Mouse (Mus musculus) CH12.LX (cell line): ENCODE data around the gene Tob1.

Experiments used
- BHLHE40 ChIP-seq: IDR thresholded peaks from 2 replicates; pipeline ENCODE4 v1.6.1; 2011; ENCODE audit warnings: mild to moderate bottlenecking, low read depth, low read length, improper control_type of control experiment
- CTCF ChIP-seq, 2 experiments: IDR thresholded peaks in 1 of 2; conservative IDR thresholded peaks in 1 of 2; 2 replicates each; pipeline ENCODE4 v1.5.1; 2011 to 2012; ENCODE audit warnings: low read depth in 2 of 2, low read length in 2 of 2, improper control_type of control experiment in 1 of 2, inconsistent platforms in 1 of 2, mild to moderate bottlenecking in 1 of 2, moderate library complexity in 1 of 2
- E2F4 ChIP-seq: IDR thresholded peaks from 2 replicates; pipeline ENCODE4 v1.6.1; 2011; ENCODE audit warnings: low read depth, low read length, improper control_type of control experiment; ENCODE audit not compliant: insufficient replicate concordance
- GABPA ChIP-seq: IDR thresholded peaks from 2 replicates; pipeline ENCODE4 v1.6.1; 2012; ENCODE audit warnings: low read depth, low read length, improper control_type of control experiment, inconsistent platforms; ENCODE audit not compliant: insufficient replicate concordance
- MEF2A ChIP-seq: IDR thresholded peaks from 2 replicates; pipeline ENCODE4 v1.6.1; 2014; ENCODE audit warnings: low read depth, mild to moderate bottlenecking, inconsistent platforms, low read length, improper control_type of control experiment, borderline replicate concordance
- MXI1 ChIP-seq: IDR thresholded peaks from 2 replicates; pipeline ENCODE4 v1.6.1; 2011; ENCODE audit warnings: mild to moderate bottlenecking, low read depth, low read length, improper control_type of control experiment
- POLR2A ChIP-seq: IDR thresholded peaks from 2 replicates; pipeline ENCODE4 v1.6.1; 2011; ENCODE audit warnings: low read depth, mild to moderate bottlenecking, improper control_type of control experiment, low read length
- POLR2AphosphoS2 ChIP-seq: IDR thresholded peaks from 2 replicates; pipeline ENCODE4 v1.6.1; 2011; ENCODE audit warnings: low read depth, low read length, improper control_type of control experiment
- RAD21 ChIP-seq: IDR thresholded peaks from 2 replicates; pipeline ENCODE4 v1.6.1; 2011; ENCODE audit warnings: low read depth, mild to moderate bottlenecking, low read length, improper control_type of control experiment, moderate library complexity
- USF2 ChIP-seq: conservative IDR thresholded peaks from 2 replicates; pipeline ENCODE4 v1.6.1; 2011; ENCODE audit warnings: low read depth, low read length, improper control_type of control experiment
- ZC3H11A ChIP-seq: IDR thresholded peaks from 2 replicates; pipeline ENCODE4 v1.6.1; 2012; ENCODE audit warnings: low read depth, mild to moderate bottlenecking, inconsistent platforms, low read length, improper control_type of control experiment

DNA sequence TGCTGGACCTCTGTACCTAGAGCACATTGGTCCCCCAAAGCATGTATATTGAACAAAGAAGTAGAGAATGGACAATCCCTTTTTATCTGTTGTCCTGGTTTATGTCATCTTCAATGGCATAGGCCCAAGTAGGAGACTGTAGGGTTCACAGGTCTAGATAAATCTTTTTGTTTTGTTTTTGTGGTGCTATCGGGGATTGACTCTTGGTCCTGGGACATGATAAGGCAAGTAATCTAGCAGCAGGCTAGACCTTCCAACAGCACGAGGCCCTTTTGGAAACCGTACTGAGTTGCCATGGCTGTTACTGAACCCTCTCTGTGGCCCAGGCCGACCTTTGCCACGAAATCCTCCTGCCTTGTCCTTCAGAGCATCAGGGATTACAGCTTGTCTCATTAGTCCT, 28.1 kb upstream of the Tob1 start:
- no peak for TF ChIP-seq MEF2A
- TF ChIP-seq POLR2A, result no peak
- no peak for TF ChIP-seq ZC3H11A
- TF ChIP-seq POLR2AphosphoS2, result no peak
- no peak for TF ChIP-seq CTCF (conservative IDR thresholded peaks at IDR 0.05 in 1 of 2, IDR thresholded peaks at IDR 0.05 in 1 of 2; ENCODE audit: low read depth in 2 of 2, low read length in 2 of 2)
- TF ChIP-seq E2F4, result no peak
- TF ChIP-seq USF2, result no peak
- TF ChIP-seq MXI1, result no peak
- no peak for TF ChIP-seq BHLHE40
- no peak for TF ChIP-seq RAD21
- no peak for TF ChIP-seq GABPA
